Mouse (Mus musculus) B cell, adult 67 days (primary cell): ENCODE results near the gene Hs3st4. TPM values are rescaled to one million over a fixed set of nuclear protein-coding genes. Genes with fewer than 3 reads are reported as not detected.

Experiments
- total RNA-seq, 2 experiments: library from RNA; stranded (reverse); gene quantifications; 4 replicates each; pipeline ENCODE4 v1.2.4; 2023

Hs3st4 gene
- not detected for total RNA-seq

GRCm38 (mm10) chr7:123982461-123983038 is at the start of gene Hs3st4:
Gene Hs3st4, plus strand, starts transcription at chr7:123982869.

